Mouse (Mus musculus) lung, embryonic 16.5 days (tissue): ENCODE data around the gene Oas1g. TPM values are rescaled to one million over a fixed set of nuclear protein-coding genes. Genes with fewer than 3 reads are reported as not detected.

Source experiments
- ATAC-seq: fragments of 200-750 bp; cut with Nextera tagmentation; 2 replicates; pipeline ENCODE4 v1.8.0; 2017; ENCODE audit warnings: low read depth, mild to moderate bottlenecking, moderate library complexity
- H3K27ac ChIP-seq: fragments of 300-500 bp; sonication (generic); 2 replicates; pipeline ENCODE4 v1.5.1; 2014; ENCODE audit warnings: mild to moderate bottlenecking, control low read depth, low read length
- H3K27me3 ChIP-seq: fragments of 300-500 bp; sonication (generic); 2 replicates; pipeline ENCODE4 v1.6.1; 2014; ENCODE audit warnings: low read depth, low read length, mixed read lengths; ENCODE audit not compliant: control insufficient read depth, insufficient read depth
- H3K36me3 ChIP-seq: fragments of 300-500 bp; sonication (generic); 2 replicates; pipeline ENCODE4 v1.6.1; 2014; ENCODE audit warnings: low read length; ENCODE audit not compliant: control insufficient read depth, insufficient read depth
- H3K4me1 ChIP-seq: fragments of 300-500 bp; sonication (generic); replicated peaks from 2 replicates; pipeline ENCODE4 v1.6.1; 2014; ENCODE audit warnings: low read length, mixed read lengths; ENCODE audit not compliant: control insufficient read depth, insufficient read depth
- H3K4me2 ChIP-seq: fragments of 300-500 bp; sonication (generic); 2 replicates; pipeline ENCODE4 v1.6.1; 2014; ENCODE audit warnings: low read depth, low read length, control low read depth
- H3K4me3 ChIP-seq: fragments of 300-500 bp; sonication (generic); 2 replicates; pipeline ENCODE4 v1.5.1; 2014; ENCODE audit warnings: mild to moderate bottlenecking, low read length, control low read depth
- H3K9ac ChIP-seq: fragments of 300-500 bp; sonication (generic); 2 replicates; pipeline ENCODE4 v1.6.1; 2014; ENCODE audit warnings: low read length, control low read depth
- H3K9me3 ChIP-seq: fragments of 300-500 bp; sonication (generic); 2 replicates; pipeline ENCODE4 v1.6.1; 2016; ENCODE audit warnings: low read length; ENCODE audit not compliant: control insufficient read depth
- WGBS: fragments of 180-500 bp; shearing (Covaris S2); extraction: QIAGEN DNeasy Blood & Tissue Kit; methylation state at CpG from one replicate; pipeline ENCODE4 v1.1.7; 2014; 5-methylcytosine and 5-hydroxymethylcytosine counted together
- microRNA-seq: library from miRNA; unstranded; fragments of <30 nt; microRNA quantifications from one replicate; pipeline ENCODE4, GENCODE M21; 2016
- polyA plus RNA-seq: library from polyadenylated mRNA; unstranded; fragments of >200 nt; fragmentation: Nextera tagmentation; extraction: Ambion mirVana; gene quantifications from 2 replicates; pipeline ENCODE4 v1.2.1, GENCODE M21; 2015

The Oas1g gene
- polyA plus RNA-seq, 1 experiment from 2014 or later: 0.20 TPM

DNA sequence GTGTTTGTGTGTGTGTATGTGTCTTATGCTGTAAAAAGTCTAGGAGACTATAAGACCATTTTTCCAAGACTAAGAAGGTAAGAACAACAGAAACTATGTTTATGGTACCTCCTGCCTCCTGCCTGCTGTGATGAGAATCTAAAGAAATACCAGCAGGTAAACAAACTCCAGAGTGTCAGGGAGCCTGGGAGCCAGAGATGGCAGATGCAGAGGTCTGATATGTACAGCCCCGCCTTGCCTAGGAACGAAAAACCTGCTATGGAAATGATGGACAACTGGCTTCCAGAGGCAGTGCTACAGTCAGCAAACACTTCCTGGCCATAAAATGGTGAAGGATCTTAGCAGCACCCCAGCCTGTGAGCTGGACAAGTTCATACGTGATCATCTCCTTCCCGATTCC, 40.3 kb downstream of the Oas1g start, which contains the start of gene Oas1f:
Oas1f (plus strand) TSS at position 301 of the 400 bp plus-strand sequence.
- 59% methylated on average over 4 of the region's 4 CpGs for WGBS
- no peaks in the 10 kb centered on the region for H3K36me3 ChIP-seq
- no peak for ATAC-seq
- no peaks in the 10 kb centered on the region for H3K27me3 ChIP-seq
- no peaks in the 10 kb centered on the region for H3K4me1 ChIP-seq
- no peak within 1 kb of the TSS for H3K27ac ChIP-seq
- no peak within 1 kb of the TSS for H3K4me3 ChIP-seq
- no peak within 1 kb of the TSS for H3K9ac ChIP-seq
- no peaks in the 10 kb centered on the region for H3K9me3 ChIP-seq
- no peak within 1 kb of the TSS for H3K4me2 ChIP-seq

DNA sequence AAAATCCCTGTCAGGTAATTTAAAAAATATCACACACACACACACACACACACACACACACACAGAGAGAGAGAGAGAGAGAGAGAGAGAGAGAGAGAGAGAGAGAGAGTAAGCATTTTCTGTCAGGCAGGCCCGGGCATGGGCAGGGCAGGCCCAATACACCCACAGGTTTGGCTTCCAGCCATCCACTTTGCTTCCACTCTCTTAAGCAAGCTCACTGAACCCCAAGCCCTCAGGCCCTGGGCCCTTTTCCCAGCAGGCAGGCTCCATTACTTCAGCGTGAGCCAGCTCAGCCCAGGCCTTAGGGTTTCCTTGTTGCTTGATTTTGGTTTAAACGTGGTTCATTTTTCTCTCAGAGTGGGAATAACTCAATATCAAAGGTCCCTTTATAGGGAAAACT, 42.7 kb downstream of the Oas1g start:
- H3K4me1 ChIP-seq: no peaks in the 10 kb centered on the region
- H3K36me3 ChIP-seq: no peaks in the 10 kb centered on the region
- ATAC-seq: 0 out of 2 replicates have a peak, but pooled peaks have one; percentile 56
- no peaks in the 10 kb centered on the region for H3K9me3 ChIP-seq
- H3K27me3 ChIP-seq: no peaks in the 10 kb centered on the region
- H3K4me2 ChIP-seq: no peak overlapping the region
- H3K9ac ChIP-seq: no peak overlapping the region
- no peak overlapping the region for H3K27ac ChIP-seq
- 62% methylated on average over 3 of the region's 3 CpGs for WGBS
- H3K4me3 ChIP-seq: no peak overlapping the region

DNA sequence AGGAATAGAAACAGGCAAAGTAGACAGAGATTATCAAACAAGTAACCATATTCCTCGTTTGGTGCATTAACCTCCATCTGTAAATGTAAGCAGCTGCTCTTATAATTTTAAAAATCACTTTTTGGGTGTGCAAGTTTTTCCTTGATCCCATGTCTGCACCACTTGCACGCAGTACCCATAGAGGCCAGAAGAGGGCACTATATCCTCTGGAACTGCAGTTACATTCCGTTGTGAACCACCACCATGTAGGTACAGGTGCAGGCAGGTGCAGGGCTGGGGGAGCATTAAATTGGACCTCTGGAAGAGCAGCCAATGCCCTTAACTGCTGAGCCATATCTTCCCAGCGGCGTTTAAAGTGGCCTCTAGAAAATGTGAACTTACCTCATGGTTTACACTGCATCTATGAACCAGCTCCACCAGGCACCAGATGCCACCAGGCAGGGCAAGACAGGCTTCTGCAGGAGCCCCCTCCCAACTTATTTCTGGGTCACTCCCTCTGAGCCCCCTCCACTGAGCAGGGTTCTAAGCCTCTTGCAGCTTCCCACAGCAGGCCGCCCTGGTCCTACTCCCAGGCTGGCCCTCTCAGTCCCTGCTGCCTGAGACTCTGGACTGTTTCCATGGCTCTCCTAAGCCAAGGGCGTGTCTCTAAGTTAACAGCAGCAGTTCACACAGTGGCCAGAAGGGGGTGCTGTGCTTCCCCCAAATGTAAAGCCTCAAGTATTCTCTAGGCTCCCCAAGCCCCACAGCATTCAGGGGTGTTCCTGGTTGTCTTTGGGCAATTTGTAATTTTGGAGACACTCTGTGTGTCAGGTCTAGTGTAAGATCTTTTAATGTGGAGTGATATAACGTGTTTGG, 50.5 kb downstream of the Oas1g start:
- H3K9ac ChIP-seq: no peak overlapping the region
- H3K4me1 ChIP-seq: no peaks in the 10 kb centered on the region
- 5% methylated on average over 8 of the region's 8 CpGs for WGBS
- H3K9me3 ChIP-seq: no peaks in the 10 kb centered on the region
- no peak overlapping the region for H3K4me3 ChIP-seq
- no peak for ATAC-seq
- peaks cover 6% of the 10 kb centered on the region; the same call in 1 of the 2 replicates for H3K27me3 ChIP-seq
- H3K27ac ChIP-seq: no peak overlapping the region
- H3K36me3 ChIP-seq: no peaks in the 10 kb centered on the region
- H3K4me2 ChIP-seq: no peak overlapping the region

DNA sequence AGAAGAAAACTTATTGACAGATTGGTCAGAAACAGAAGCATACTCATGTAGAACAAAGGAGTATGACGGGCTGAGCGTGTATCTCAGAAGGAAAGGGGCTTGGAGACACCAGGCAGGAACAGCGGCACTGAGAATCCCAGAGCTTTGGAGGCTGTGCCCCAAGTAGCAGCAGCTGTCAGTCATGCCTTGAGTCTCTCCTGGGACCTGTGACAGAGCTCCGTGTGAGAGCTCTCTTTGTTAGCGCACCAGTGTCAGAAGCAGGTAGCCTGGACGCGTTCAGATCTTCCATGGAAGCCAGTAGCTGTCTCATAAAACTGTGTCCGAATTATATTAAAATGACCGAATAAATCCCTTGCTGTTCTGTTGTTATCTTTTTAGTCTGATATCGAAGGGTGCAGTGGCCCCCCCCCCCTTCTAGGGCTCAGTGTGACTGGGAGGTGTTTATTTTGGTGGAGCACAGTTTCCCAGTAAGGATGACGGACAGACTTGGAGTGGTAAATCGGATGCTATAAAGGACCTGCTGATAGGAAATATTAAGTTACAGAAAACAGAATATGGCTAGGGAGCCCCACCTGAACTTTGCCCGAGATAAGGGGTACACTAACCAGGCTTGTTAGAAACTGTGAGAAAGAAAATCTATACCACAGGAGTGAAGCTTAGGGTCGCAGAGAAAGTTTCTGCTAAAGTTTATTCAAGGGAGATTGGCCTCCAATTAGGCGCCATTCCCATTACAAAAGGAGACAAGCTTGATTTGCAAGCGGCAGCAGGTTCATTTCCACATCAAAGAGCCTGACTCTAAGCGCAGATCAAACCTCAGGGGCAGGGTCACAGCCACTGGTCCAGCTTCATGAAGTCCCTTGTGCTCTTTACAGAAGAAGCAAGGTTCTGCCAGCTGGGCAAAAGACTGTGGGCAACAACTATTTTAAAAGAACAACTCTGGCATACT, 53.8 kb downstream of the Oas1g start:
- Histone ChIP-seq H3K27me3 (peaks cover 6% of the 10 kb centered on the region; the same call in 1 of the 2 replicates), H3K9ac (no peak overlapping the region), H3K4me3 (no peak overlapping the region), H3K4me1 (no peaks in the 10 kb centered on the region), H3K9me3 (no peaks in the 10 kb centered on the region), H3K4me2 (no peak overlapping the region), H3K27ac (no peak overlapping the region), H3K36me3 (no peaks in the 10 kb centered on the region)
- WGBS: 14% methylated on average over 17 of the region's 17 CpGs
- no peak for ATAC-seq

DNA sequence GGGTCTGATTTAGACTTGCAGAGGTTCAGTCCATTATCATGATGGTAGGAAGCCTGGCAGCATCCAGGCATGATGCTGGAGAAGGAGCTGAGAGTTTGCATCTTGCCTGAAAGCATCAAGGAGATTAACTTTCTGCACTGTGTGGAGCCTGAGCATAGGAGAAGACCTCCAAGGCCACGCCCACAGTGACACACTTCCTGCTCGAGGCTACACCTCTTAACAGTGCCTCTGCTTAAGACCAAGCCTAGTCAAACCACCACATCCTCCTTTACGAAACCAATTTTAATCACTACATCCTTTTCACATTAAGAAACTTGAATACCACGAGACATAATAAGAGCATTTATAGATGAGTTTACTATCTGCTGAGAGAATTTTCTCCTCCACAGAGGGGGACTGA, 56.4 kb downstream of the Oas1g start:
- Histone ChIP-seq H3K27me3 (peaks cover 6% of the 10 kb centered on the region; the same call in 1 of the 2 replicates), H3K4me1 (no peaks in the 10 kb centered on the region), H3K4me2 (no peak overlapping the region), H3K36me3 (no peaks in the 10 kb centered on the region), H3K27ac (no peak overlapping the region), H3K9ac (no peak overlapping the region), H3K4me3 (no peak overlapping the region), H3K9me3 (no peaks in the 10 kb centered on the region)
- no peak for ATAC-seq
- WGBS: 67% methylated on average over 4 of the region's 4 CpGs

Small RNA genes within 50 kb of the gene (microRNA-seq; reads per million reads assigned to microRNA genes)
- gene Gm22907: not detected

Other genes starting within 250 kb of the Oas1g start
- 0.18 and 0.44 TPM in 2 replicates for gene Rasal1, start 238.8 kb downstream of the Oas1g start, polyA plus RNA-seq
- 2.4 and 3.2 TPM in 2 replicates for gene Dtx1, start 175.7 kb downstream of the Oas1g start, polyA plus RNA-seq
- 0.23 and 0.29 TPM in 2 replicates for gene Oas2, start 137.8 kb downstream of the Oas1g start, polyA plus RNA-seq
- 0.10 and 0.11 TPM in 2 replicates for gene Oas3, start 110.0 kb downstream of the Oas1g start, polyA plus RNA-seq
- not detected in 2 replicates for gene Oas1e, start 92.1 kb downstream of the Oas1g start, polyA plus RNA-seq
- 0.69 and 1.1 TPM in 2 replicates for gene Oas1c, start 75.1 kb downstream of the Oas1g start, polyA plus RNA-seq
- not detected in 2 replicates for gene Oas1f, start 40.2 kb downstream of the Oas1g start, polyA plus RNA-seq
- not detected in 2 replicates for gene Oas1h, start 26.2 kb downstream of the Oas1g start, polyA plus RNA-seq
- gene Oas1a, start 19.9 kb upstream of the Oas1g start, polyA plus RNA-seq: 1.0 and 1.5 TPM in 2 replicates
- not detected in 2 replicates for gene Oas1d, start 26.9 kb upstream of the Oas1g start, polyA plus RNA-seq
- gene Rph3a, start 122.5 kb upstream of the Oas1g start, polyA plus RNA-seq: 0.06 and 0.10 TPM in 2 replicates